Mouse (Mus musculus) liver, embryonic 14.5 days (tissue): ENCODE data around the gene Chd2.

ENCODE experiments used
- CTCF ChIP-seq: IDR thresholded peaks from 2 replicates; pipeline ENCODE4 v1.5.1; 2016; ENCODE audit warnings: antibody characterized with exemption, low read depth, control low read depth
- EP300 ChIP-seq: IDR thresholded peaks from 2 replicates; pipeline ENCODE4 v1.6.1; 2016; ENCODE audit warnings: antibody characterized with exemption, low read depth

GRCm38 (mm10) chr7:73426235-73426634 is 115.4 kb downstream of the Chd2 start:
- TF ChIP-seq CTCF (no peak), EP300 (no peak)
